In the genomic region with DNA sequence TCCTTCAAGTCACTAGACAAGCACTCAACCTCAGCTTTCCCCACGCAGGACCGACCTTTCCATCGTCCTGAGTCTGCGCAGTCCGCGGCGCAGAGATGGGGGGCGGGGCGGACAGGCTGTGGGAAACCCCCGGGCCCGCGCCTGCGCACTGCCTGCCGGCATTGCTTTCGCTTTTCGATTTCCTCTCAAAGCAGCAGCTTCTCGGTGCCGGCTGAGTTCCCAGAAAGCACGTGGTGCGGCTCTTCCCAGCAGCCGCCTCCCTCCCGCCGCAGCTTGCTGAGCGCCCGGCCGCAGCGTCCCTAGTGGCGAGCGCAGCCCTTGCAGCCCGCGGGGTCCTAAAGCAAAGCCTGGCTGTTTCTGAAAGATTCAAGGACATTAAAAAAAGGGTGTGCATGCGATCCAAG, we compare ENCODE assay signal across 8 mouse cellular contexts. TPM values are rescaled to one million over a fixed set of nuclear protein-coding genes. Genes with fewer than 3 reads are reported as not detected.
DNase-seq lines count a peak whose midpoint lies in the region; ATAC-seq and TF ChIP-seq lines count a peak whose summit lies in the region.

No protein-coding gene starts in this region.

- H3K36me3 ChIP-seq in MEL (ENCODE audit: control insufficient read depth in 1 of 2, insufficient read depth in 2 of 2, low read length in 2 of 2), result peaks cover 0 to 16% of the 10 kb centered on the region in 2 experiments; a peak in 2 of 4 replicates
- no peaks in the 10 kb centered on the region for H3K36me3 ChIP-seq in lung, embryonic 16.5 days (ENCODE audit: control insufficient read depth, insufficient read depth, low read length)

- peaks cover 2% of the 10 kb centered on the region; the same call in 1 of the 2 replicates for H3K79me2 ChIP-seq in MEL (ENCODE audit: control insufficient read depth, insufficient read depth, low read length, poor library complexity)

- peak; percentile 85 to 94 for ATAC-seq in hematopoietic stem cell, adult 5-6 weeks (replicated peaks in 1 of 2; ENCODE audit: insufficient read depth in 1 of 2, low FRiP score in 2 of 2, low TSS enrichment in 1 of 2, low read depth in 1 of 2, poor library complexity in 2 of 2, severe bottlenecking in 2 of 2)
- ATAC-seq in lung, embryonic 16.5 days (ENCODE audit: low read depth), result peak; percentile 98

- H3K4me3 ChIP-seq in MEL (ENCODE audit: control insufficient read depth in 1 of 2, insufficient read depth in 1 of 2, low read depth in 2 of 2, low read length in 2 of 2), result peak overlapping the region; percentile 67 to 80
- H3K4me3 ChIP-seq in cerebellum, adult 2 months (replicated peaks; ENCODE audit: insufficient read depth, low read depth, low read length), result peak overlapping the region; percentile 62
- H3K4me3 ChIP-seq in lung, embryonic 16.5 days (ENCODE audit: low read length), result peak overlapping the region; percentile 48

- no peaks in the 10 kb centered on the region for H3K27me3 ChIP-seq in MEL (ENCODE audit: control insufficient read depth in 1 of 2, insufficient read depth in 2 of 2, low read length in 2 of 2)
- H3K27me3 ChIP-seq in cerebellum, adult 2 months (ENCODE audit: control insufficient read depth, insufficient read depth, low read length), result no peaks in the 10 kb centered on the region
- no peaks in the 10 kb centered on the region for H3K27me3 ChIP-seq in lung, embryonic 16.5 days (ENCODE audit: control insufficient read depth, insufficient read depth, low read depth, low read length)

- no peaks in the 10 kb centered on the region for H3K9me3 ChIP-seq in MEL (replicated peaks; ENCODE audit: insufficient read depth, low read length)
- H3K9me3 ChIP-seq in lung, embryonic 16.5 days (ENCODE audit: control insufficient read depth, low read length), result no peaks in the 10 kb centered on the region

- peaks cover 5 to 18% of the 10 kb centered on the region in 2 experiments; a peak in 3 of 4 replicates for H3K4me1 ChIP-seq in MEL (ENCODE audit: control insufficient read depth in 1 of 2, insufficient read depth in 2 of 2, low read length in 2 of 2)
- peaks cover 3% of the 10 kb centered on the region; the same call in 1 of the 2 replicates for H3K4me1 ChIP-seq in cerebellum, adult 2 months (ENCODE audit: control insufficient read depth, insufficient read depth, low read length)
- peaks cover 7% of the 10 kb centered on the region for H3K4me1 ChIP-seq in lung, embryonic 16.5 days (replicated peaks; ENCODE audit: control insufficient read depth, insufficient read depth, low read length)

- peak overlapping the region; percentile 55 for H3K27ac ChIP-seq in MEL (ENCODE audit: control insufficient read depth, low read depth, low read length)
- peak overlapping the region; percentile 71 for H3K27ac ChIP-seq in cerebellum, adult 2 months (ENCODE audit: insufficient read depth, low read length)
- peak overlapping the region; percentile 86 for H3K27ac ChIP-seq in lung, embryonic 16.5 days (ENCODE audit: low read length)

- peak; percentile 5; the same call in 1 of the 2 replicates for TF ChIP-seq RAD21 in MEL (IDR thresholded peaks at IDR 0.05; ENCODE audit: low read depth, low read length)

- peak; percentile 54 to 88; a peak in 2 of 4 replicates for TF ChIP-seq POLR2A in MEL (IDR thresholded peaks at IDR 0.05; ENCODE audit: control insufficient read depth in 1 of 2, insufficient read depth in 1 of 2, low read depth in 1 of 2, low read length in 2 of 2, poor library complexity in 1 of 2)
- TF ChIP-seq POLR2A in cerebellum, adult 2 months (IDR thresholded peaks at IDR 0.05; ENCODE audit: borderline replicate concordance, insufficient read depth, low read length), result peak; percentile 91

- peak; percentile 83 to 96 (median 94) for TF ChIP-seq CTCF in MEL (IDR thresholded peaks at IDR 0.05 in 2 of 3, conservative IDR thresholded peaks at IDR 0.05 in 1 of 3; ENCODE audit: control insufficient read depth in 1 of 3, insufficient read depth in 1 of 3, low read depth in 2 of 3, low read length in 3 of 3, poor library complexity in 1 of 3, severe bottlenecking in 1 of 3)
- TF ChIP-seq CTCF in cerebellum, adult 2 months (IDR thresholded peaks at IDR 0.05; ENCODE audit: borderline replicate concordance, insufficient read depth, low read depth, low read length), result peak; percentile 84

- DNase-seq in MEL (ENCODE audit: low read depth, low spot score), result peak; percentile 97
- peak; percentile 98 to 99 for DNase-seq in cerebellum, adult 2 months
- DNase-seq in forelimb bud, embryonic 11.5 days (ENCODE audit: low read depth, low spot score), result peak; percentile 97
- peak; percentile 94 for DNase-seq in layer of hippocampus, adult 9-10 months (ENCODE audit: low spot score)
- DNase-seq in ovary, postnatal 10 days (ENCODE audit: low spot score), result peak; percentile 97
- DNase-seq in thymus, postnatal 10 days (ENCODE audit: low spot score in 2 of 2), result peak; percentile 97 to 99

- peak overlapping the region; percentile 78 for H3K4me2 ChIP-seq in lung, embryonic 16.5 days (ENCODE audit: low read depth, low read length)

- under 1% methylated on average over 32 of the region's 32 CpGs for WGBS in cerebellum, adult 2 months
- WGBS in lung, embryonic 16.5 days, result 0% methylated on average over 32 of the region's 32 CpGs

- TF ChIP-seq EP300 in MEL (IDR thresholded peaks at IDR 0.05; ENCODE audit: low read depth in 1 of 2, low read length in 2 of 2), result peak in 1 of 2 experiments; percentile 76; a peak in 2 of 4 replicates

- peak overlapping the region; percentile 84 for H3K9ac ChIP-seq in MEL (ENCODE audit: control insufficient read depth, low read depth, low read length, poor library complexity, severe bottlenecking)
- H3K9ac ChIP-seq in lung, embryonic 16.5 days (ENCODE audit: low read length), result peak overlapping the region; percentile 72

TF ChIP-seq in MEL, 35 proteins besides CTCF, POLR2A, EP300 and RAD21 (continues in another document):
- no peak for TF ChIP-seq GATA1 (IDR thresholded peaks at IDR 0.05; ENCODE audit: low read depth, low read length)
- TF ChIP-seq POLR2AphosphoS2 (IDR thresholded peaks at IDR 0.05; ENCODE audit: low read length), result peak; percentile 49; the same call in 1 of the 2 replicates
- TF ChIP-seq GABPA (IDR thresholded peaks at IDR 0.05; ENCODE audit: low read depth, low read length), result no peak
- TF ChIP-seq E2F4 (IDR thresholded peaks at IDR 0.05; ENCODE audit: borderline replicate concordance, low read depth, low read length), result peak; percentile 43; the same call in 1 of the 2 replicates
- no peak for TF ChIP-seq CHD1 (IDR thresholded peaks at IDR 0.05; ENCODE audit: low read depth, low read length)
- TF ChIP-seq HCFC1 (IDR thresholded peaks at IDR 0.05; ENCODE audit: low read depth, low read length), result peak; percentile 85
- TF ChIP-seq MEF2A (IDR thresholded peaks at IDR 0.05; ENCODE audit: extremely low read depth, insufficient replicate concordance, low read depth, low read length, poor library complexity, severe bottlenecking), result peak; percentile 26; the same call in 1 of the 2 replicates
- 0 out of 2 replicates have a peak, but pooled peaks have one; percentile 25 for TF ChIP-seq KAT2A (conservative IDR thresholded peaks at IDR 0.05; ENCODE audit: low read depth, low read length)
- TF ChIP-seq MYC (IDR thresholded peaks at IDR 0.05; ENCODE audit: low read depth, low read length), result peak; percentile 99
- no peak for TF ChIP-seq ZKSCAN1 (IDR thresholded peaks at IDR 0.05; ENCODE audit: low read depth, low read length)
- peak; percentile 98; the same call in 1 of the 2 replicates for TF ChIP-seq NRF1 (IDR thresholded peaks at IDR 0.05; ENCODE audit: insufficient read depth, low read depth, low read length, poor library complexity, severe bottlenecking)
- peak in 1 of 2 experiments; percentile 63; a peak in 1 of 4 replicates for TF ChIP-seq USF2 (IDR thresholded peaks at IDR 0.05; ENCODE audit: borderline replicate concordance in 1 of 2, insufficient read depth in 1 of 2, low read depth in 1 of 2, low read length in 2 of 2)
- peak; percentile 74; the same call in 1 of the 2 replicates for TF ChIP-seq BHLHE40 (IDR thresholded peaks at IDR 0.05; ENCODE audit: borderline replicate concordance, low read depth, low read length)
- peak; percentile 34 for TF ChIP-seq SMC3 (IDR thresholded peaks at IDR 0.05; ENCODE audit: low read depth, low read length)
- TF ChIP-seq TCF12 (IDR thresholded peaks at IDR 0.05; ENCODE audit: low read depth, low read length), result peak; percentile 68
- peak; percentile 83 for TF ChIP-seq NELFE (IDR thresholded peaks at IDR 0.05; ENCODE audit: low read depth, low read length)
- 0 out of 2 replicates have a peak, but pooled peaks have one; percentile 43 for TF ChIP-seq UBTF (IDR thresholded peaks at IDR 0.05; ENCODE audit: borderline replicate concordance, insufficient read depth, low read depth, low read length)
- peak; percentile 47; the same call in 1 of the 2 replicates for TF ChIP-seq TBP (IDR thresholded peaks at IDR 0.05; ENCODE audit: low read depth, low read length)
- peak; percentile 99 for TF ChIP-seq ETS1 (IDR thresholded peaks at IDR 0.05; ENCODE audit: low read depth, low read length)
- TF ChIP-seq ZMIZ1 (IDR thresholded peaks at IDR 0.05; ENCODE audit: low read depth, low read length), result 0 out of 2 replicates have a peak, but pooled peaks have one; percentile 46
- peak; percentile 96 for TF ChIP-seq USF1 (IDR thresholded peaks at IDR 0.05; ENCODE audit: low read depth, low read length)
- TF ChIP-seq MAFK (IDR thresholded peaks at IDR 0.05; ENCODE audit: borderline replicate concordance, low read depth, low read length), result peak; percentile 48; the same call in 1 of the 2 replicates
- TF ChIP-seq SIN3A (IDR thresholded peaks at IDR 0.05; ENCODE audit: low read length), result peak; percentile 99
- TF ChIP-seq ZNF384 (IDR thresholded peaks at IDR 0.05; ENCODE audit: low read depth, low read length), result peak; percentile 70
- no peak for TF ChIP-seq TAL1 (IDR thresholded peaks at IDR 0.05; ENCODE audit: low read length)
- TF ChIP-seq CHD2 (IDR thresholded peaks at IDR 0.05; ENCODE audit: low read length), result no peak
- TF ChIP-seq MXI1 (IDR thresholded peaks at IDR 0.05; ENCODE audit: low read depth, low read length), result peak; percentile 99
- 0 out of 2 replicates have a peak, but pooled peaks have one; percentile 35 for TF ChIP-seq RCOR1 (IDR thresholded peaks at IDR 0.05; ENCODE audit: low read depth, low read length)
- TF ChIP-seq ZC3H11A (IDR thresholded peaks at IDR 0.05; ENCODE audit: low read depth, low read length), result 0 out of 2 replicates have a peak, but pooled peaks have one; percentile 10
- peak; percentile 100 for TF ChIP-seq MAX (IDR thresholded peaks at IDR 0.05; ENCODE audit: low read length)

RNA-seq across cellular contexts. Expression of a gene that starts 5.6 kb away (rescaled TPM):
- total RNA-seq in MEL (2012; rRNA removed), result 8.0 and 9.7 TPM in 2 replicates
- polyA plus RNA-seq in MEL (2012; ENCODE audit: insufficient read depth in 1 of 2, insufficient read length in 2 of 2, low read depth in 1 of 2, low replicate concordance in 2 of 2, missing spikeins in 1 of 2), result 10 to 100 TPM; 10.9 to 44.0 TPM
- 25.1 TPM in 2 replicates for polyA plus RNA-seq in cerebellum, adult 2 months (2012; rRNA removed)
- 112 and 123 TPM in 2 replicates for total RNA-seq in hematopoietic stem cell, adult 5-6 weeks (2017)
- polyA plus RNA-seq in lung, embryonic 16.5 days (2015; fragmentation: Nextera tagmentation; extraction: Ambion mirVana), result 24.9 and 29.9 TPM in 2 replicates

Comparison
In these comparisons a context has a peak if more than half of its experiments do, and no peak if none do; other contexts are left out.
1. Peak in every context shown above with its lines: DNase-seq, ATAC-seq, H3K4me3 ChIP-seq and H3K27ac ChIP-seq.